Mouse (Mus musculus) liver, postnatal 0 days (tissue): ENCODE results near the gene Ube2g1.

Source experiments
- CTCF ChIP-seq: sonication (generic); IDR thresholded peaks from 2 replicates; pipeline ENCODE4 v1.5.1; 2016; ENCODE audit warnings: antibody characterized with exemption, low read depth
- EP300 ChIP-seq: IDR thresholded peaks from 2 replicates; pipeline ENCODE4 v1.6.1; 2016; ENCODE audit warnings: antibody characterized with exemption, low read depth, mild to moderate bottlenecking

DNA sequence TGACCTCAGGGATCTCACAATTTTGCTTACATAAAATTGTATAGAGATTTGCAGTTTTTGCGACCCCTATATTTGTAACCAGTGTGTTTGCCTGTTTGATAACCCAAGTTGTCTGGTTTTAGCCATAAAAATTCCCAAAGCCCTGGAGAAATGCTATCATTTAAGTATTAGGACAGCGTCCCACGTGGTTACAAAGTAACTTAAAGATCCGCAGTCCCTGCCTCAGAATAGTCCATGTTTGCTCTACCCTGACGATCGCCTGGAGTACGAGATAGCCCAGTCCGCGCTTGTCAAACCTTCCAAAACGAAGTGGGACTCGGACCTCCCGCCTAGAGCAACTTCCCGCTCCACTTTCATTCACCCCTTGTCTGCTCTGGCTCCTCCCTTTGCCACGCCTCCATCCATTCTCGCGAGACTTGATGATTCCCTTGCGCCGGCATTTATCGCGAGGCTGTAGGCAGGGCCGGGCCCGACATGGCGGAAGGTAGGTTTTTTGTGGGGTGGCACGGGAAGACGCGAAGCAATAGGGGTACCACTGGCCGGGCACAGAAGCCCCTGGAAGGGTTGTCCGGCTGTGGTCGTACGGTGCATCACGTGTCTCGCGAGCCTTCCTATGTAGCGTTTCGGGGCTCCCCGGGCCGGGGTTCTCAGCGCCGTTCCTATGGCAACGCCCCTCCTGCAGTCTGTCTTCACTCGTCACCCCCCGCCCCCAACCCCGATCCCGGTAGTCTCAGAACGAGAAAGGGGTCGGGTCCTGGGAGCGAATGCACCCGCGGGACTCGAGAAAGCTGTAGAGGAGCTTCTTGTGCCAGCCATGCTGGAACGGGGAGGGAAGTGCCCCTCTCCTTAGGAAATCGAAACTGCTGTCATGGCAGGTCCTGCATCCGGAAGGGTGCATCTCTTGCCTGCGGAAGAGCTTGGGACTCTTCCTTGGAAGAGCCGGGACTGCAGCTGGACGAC, 82.7 kb downstream of the Ube2g1 start, which contains the start of gene Ankfy1:
- TF ChIP-seq EP300 (peak; percentile 91), CTCF (no peak)
